Mouse (Mus musculus) heart, postnatal 0 days (tissue): ENCODE measurements at regions not wholly inside any gene's neighbourhood (a gene's known extent, or its start where the extent isn't known, plus 50 kb on each side); places are given as distances from the start of the nearest gene placed in this dataset.
A peak's percentile ranks its signal among the peaks of the same experiment; 100 is the strongest.

Experiments
- ATAC-seq: fragments of 200-750 bp; cut with Nextera tagmentation; 2 replicates; pipeline ENCODE4 v1.8.0; 2017; ENCODE audit warnings: low read depth, moderate number of reproducible peaks, moderate library complexity; ENCODE audit not compliant: insufficient read depth
- DNase-seq: peaks from one replicate; pipeline ENCODE4 v3.0.0-alpha.2; 2016; ENCODE audit warnings: low spot score
- H3K27ac ChIP-seq: fragments of 300-500 bp; sonication (generic); 2 replicates; pipeline ENCODE4 v1.5.1; 2014; ENCODE audit warnings: low read depth, mild to moderate bottlenecking
- H3K27me3 ChIP-seq: fragments of 300-500 bp; sonication (generic); 2 replicates; pipeline ENCODE4 v1.6.1; 2014; ENCODE audit warnings: low read length, mixed read lengths; ENCODE audit not compliant: control insufficient read depth, insufficient read depth
- H3K36me3 ChIP-seq: fragments of 300-500 bp; sonication (generic); replicated peaks from 2 replicates; pipeline ENCODE4 v1.6.1; 2014; ENCODE audit warnings: low read length, mixed read lengths; ENCODE audit not compliant: control insufficient read depth, insufficient read depth
- H3K4me1 ChIP-seq: fragments of 300-500 bp; sonication (generic); 2 replicates; pipeline ENCODE4 v1.6.1; 2014; ENCODE audit warnings: antibody characterized with exemption; ENCODE audit not compliant: control insufficient read depth, insufficient read depth
- H3K4me2 ChIP-seq: fragments of 300-500 bp; sonication (generic); 2 replicates; pipeline ENCODE4 v1.6.1; 2014; ENCODE audit warnings: low read depth, mild to moderate bottlenecking, low read length, moderate library complexity
- H3K4me3 ChIP-seq: fragments of 300-500 bp; sonication (generic); 2 replicates; pipeline ENCODE4 v1.5.1; 2014; ENCODE audit warnings: low read depth, low read length
- H3K9ac ChIP-seq: fragments of 300-500 bp; sonication (generic); replicated peaks from 2 replicates; pipeline ENCODE4 v1.6.1; 2014; ENCODE audit warnings: low read depth, low read length, mixed read lengths
- H3K9me3 ChIP-seq: fragments of 300-500 bp; sonication (generic); replicated peaks from 2 replicates; pipeline ENCODE4 v1.6.1; 2016; ENCODE audit warnings: low read length; ENCODE audit not compliant: control insufficient read depth
- CTCF ChIP-seq: IDR thresholded peaks from 2 replicates; pipeline ENCODE4 v1.5.1; 2016; ENCODE audit warnings: antibody characterized with exemption, control low read depth, low read depth
- EP300 ChIP-seq: IDR thresholded peaks from 2 replicates; pipeline ENCODE4 v1.6.1; 2016; ENCODE audit warnings: antibody characterized with exemption, low read depth
- WGBS: fragments of 180-500 bp; shearing (Covaris S2); extraction: QIAGEN DNeasy Blood & Tissue Kit; methylation state at CpG from one replicate; pipeline ENCODE4 v1.1.7; 2014; 5-methylcytosine and 5-hydroxymethylcytosine counted together

DNA sequence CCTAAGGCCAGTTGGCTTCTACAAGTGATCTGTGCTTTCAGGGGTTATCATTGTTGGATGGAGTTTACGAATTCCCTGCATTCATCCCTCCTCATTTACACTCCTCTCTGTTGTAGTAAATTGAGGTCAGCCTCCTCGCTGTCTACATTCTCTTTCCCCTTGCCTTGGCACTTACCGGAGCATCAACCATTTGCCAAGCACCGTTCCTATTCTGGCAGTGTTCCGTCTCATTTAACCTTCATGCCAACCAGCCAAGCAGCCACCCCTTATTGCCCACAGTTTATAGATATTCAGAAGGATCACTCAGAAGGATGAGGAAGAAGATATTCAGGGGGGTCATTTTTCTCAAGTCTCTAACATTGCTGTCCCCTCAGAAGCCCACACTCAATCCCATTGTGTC is 229.2 kb upstream of the Clint1 start:
- H3K27ac ChIP-seq = no peak overlapping the region
- 66% methylated on average over 5 of the region's 5 CpGs for WGBS
- H3K4me1 ChIP-seq = no peaks in the 10 kb centered on the region
- DNase-seq (no peak), ATAC-seq (no peak)
- H3K9me3 ChIP-seq = no peaks in the 10 kb centered on the region
- no peak overlapping the region for H3K9ac ChIP-seq
- H3K36me3 ChIP-seq = no peaks in the 10 kb centered on the region
- TF ChIP-seq EP300 (no peak), CTCF (no peak)
- no peak overlapping the region for H3K4me2 ChIP-seq
- no peaks in the 10 kb centered on the region for H3K27me3 ChIP-seq
- H3K4me3 ChIP-seq = no peak overlapping the region

DNA sequence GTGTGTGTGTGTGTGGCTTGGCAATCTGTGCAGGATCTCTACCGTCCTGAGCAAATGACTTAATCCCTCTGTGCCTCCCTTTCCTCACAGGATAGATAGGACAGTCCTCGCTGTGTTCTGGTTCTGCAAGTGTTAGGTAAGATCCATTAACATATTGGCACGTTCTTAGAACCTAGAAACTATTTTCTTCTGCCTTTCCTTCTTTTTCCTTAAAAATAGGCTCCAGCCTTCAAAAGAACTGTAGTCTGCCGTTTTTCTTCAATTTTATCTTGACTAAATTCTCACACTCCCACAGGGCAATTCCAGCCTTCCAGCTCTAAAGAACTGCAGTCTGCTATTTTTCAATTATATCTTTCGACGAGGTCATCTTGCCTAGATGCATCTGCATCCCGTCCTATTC is 227.6 kb upstream of the Clint1 start:
- no peak overlapping the region for H3K4me2 ChIP-seq
- no peaks in the 10 kb centered on the region for H3K4me1 ChIP-seq
- DNase-seq (no peak), ATAC-seq (no peak)
- no peaks in the 10 kb centered on the region for H3K9me3 ChIP-seq
- H3K36me3 ChIP-seq = no peaks in the 10 kb centered on the region
- 44% methylated on average over 7 of the region's 7 CpGs for WGBS
- H3K27ac ChIP-seq = no peak overlapping the region
- H3K9ac ChIP-seq = no peak overlapping the region
- H3K27me3 ChIP-seq = no peaks in the 10 kb centered on the region
- TF ChIP-seq EP300 (no peak), CTCF (no peak)
- H3K4me3 ChIP-seq = no peak overlapping the region

DNA sequence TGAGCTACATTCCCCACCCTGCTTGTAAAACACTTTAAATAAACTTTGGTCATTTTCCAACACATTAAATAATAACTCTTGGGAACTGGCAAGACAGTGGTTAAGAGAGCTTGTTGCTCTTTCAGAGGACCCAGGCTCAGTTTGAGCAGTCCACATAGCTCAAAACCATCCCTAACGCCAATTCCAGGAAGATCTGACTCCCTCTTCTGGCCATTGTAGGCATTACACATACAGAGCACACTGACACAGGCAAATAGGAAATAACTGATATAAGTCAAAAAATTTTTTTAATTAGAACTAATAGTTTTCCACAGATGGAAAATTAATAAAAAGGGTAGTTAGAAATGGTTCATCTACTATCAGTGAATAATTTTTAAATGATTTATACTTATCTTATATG is 222.6 kb upstream of the Clint1 start:
- no peak overlapping the region for H3K4me3 ChIP-seq
- H3K9me3 ChIP-seq = no peaks in the 10 kb centered on the region
- H3K4me2 ChIP-seq = no peak overlapping the region
- no peaks in the 10 kb centered on the region for H3K4me1 ChIP-seq
- no peak for DNase-seq
- no peak for ATAC-seq
- no peak overlapping the region for H3K27ac ChIP-seq
- no peaks in the 10 kb centered on the region for H3K27me3 ChIP-seq
- WGBS = 28% methylated on average over 1 of the region's 1 CpGs
- H3K36me3 ChIP-seq = no peaks in the 10 kb centered on the region
- TF ChIP-seq EP300 = no peak
- TF ChIP-seq CTCF = peak; percentile 27; the same call in 1 of the 2 replicates
- H3K9ac ChIP-seq = no peak overlapping the region

DNA sequence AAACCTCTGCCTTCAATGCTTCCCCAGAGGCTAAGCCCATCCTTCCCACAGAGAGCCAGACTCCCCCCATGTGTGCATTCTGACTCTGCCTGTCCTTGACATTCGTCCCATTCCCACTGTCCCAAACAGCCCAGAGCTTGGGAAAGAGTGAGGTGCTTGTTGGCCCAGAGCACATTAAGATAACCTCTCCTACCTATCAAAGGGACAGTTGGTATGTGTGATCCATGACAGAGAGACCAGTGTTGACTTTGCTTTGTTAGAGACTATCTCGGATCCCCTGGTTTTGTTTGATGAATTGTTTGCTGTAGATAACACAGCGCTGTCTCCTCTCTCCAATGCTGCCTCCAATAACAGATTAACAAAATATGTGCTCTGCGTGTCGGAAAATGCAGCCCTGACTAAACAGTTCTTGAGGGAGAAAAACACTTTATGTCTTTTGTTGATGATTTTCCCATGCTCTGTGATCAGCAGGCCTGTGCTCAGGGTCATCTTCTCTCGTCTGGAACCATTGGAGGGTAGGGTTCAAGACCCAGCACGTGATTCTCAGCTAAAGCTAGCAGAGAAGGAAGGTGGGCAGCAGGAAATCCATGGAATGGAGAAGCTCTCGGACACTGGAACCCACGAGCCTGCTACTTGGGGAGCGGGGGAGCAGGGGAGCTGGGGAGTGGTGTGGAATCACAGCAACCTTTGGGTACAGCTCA is 217.2 kb upstream of the Clint1 start:
- Histone ChIP-seq H3K27me3 (no peaks in the 10 kb centered on the region), H3K4me3 (no peak overlapping the region), H3K9ac (no peak overlapping the region), H3K9me3 (no peaks in the 10 kb centered on the region), H3K4me1 (no peaks in the 10 kb centered on the region), H3K27ac (no peak overlapping the region), H3K4me2 (no peak overlapping the region), H3K36me3 (no peaks in the 10 kb centered on the region)
- DNase-seq (peak; percentile 25), ATAC-seq (0 out of 2 replicates have a peak, but pooled peaks have one; percentile 17)
- 52% methylated on average over 10 of the region's 10 CpGs for WGBS
- TF ChIP-seq EP300 = no peak
- TF ChIP-seq CTCF = no peak

DNA sequence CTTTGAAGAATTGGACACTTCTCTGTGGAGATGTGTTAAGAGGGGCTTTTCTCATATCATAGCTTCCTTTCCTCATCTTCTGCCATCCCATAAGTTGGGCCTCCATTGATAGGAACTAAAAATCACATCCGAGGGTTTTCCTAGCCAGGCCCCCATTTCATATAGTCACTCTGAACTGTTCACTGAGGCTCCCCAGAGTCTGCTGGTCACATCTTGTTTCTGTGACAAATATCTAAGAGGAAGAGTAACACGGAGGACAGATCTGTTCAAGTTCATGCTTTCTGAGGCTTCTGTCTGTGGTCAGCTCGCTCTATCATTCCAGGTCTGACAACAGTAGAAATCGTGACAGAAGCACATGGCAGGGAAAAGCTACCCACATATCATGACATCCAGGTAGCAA is 216.0 kb upstream of the Clint1 start:
- no peaks in the 10 kb centered on the region for H3K36me3 ChIP-seq
- no peaks in the 10 kb centered on the region for H3K9me3 ChIP-seq
- no peaks in the 10 kb centered on the region for H3K4me1 ChIP-seq
- no peaks in the 10 kb centered on the region for H3K27me3 ChIP-seq
- ATAC-seq (no peak), DNase-seq (no peak)
- 72% methylated on average over 4 of the region's 4 CpGs for WGBS
- no peak overlapping the region for H3K27ac ChIP-seq
- no peak overlapping the region for H3K4me3 ChIP-seq
- no peak overlapping the region for H3K4me2 ChIP-seq
- H3K9ac ChIP-seq = no peak overlapping the region
- no peak for TF ChIP-seq CTCF
- TF ChIP-seq EP300 = no peak

DNA sequence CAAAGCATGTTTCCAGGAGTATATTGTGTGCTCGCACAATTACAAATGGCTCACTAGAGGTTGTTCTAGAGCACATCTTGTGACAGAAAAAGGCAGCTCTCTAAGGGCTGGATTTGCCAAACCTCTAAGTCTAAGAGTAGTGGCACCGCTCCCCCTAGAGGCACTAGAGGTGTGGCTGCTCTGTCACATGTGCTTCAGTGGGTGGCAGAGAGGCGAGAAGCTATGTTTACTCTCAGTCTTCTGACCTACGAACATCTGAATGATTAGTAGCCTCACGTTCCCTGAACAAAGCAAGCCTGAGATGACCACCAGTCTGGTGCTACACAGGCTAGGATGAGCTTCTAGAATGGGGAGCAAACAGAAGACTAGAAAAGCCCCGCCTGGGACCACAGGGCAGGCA is 212.6 kb upstream of the Clint1 start:
- Histone ChIP-seq H3K9ac (no peak overlapping the region), H3K27me3 (no peaks in the 10 kb centered on the region), H3K4me1 (no peaks in the 10 kb centered on the region), H3K4me2 (no peak overlapping the region), H3K4me3 (no peak overlapping the region), H3K36me3 (no peaks in the 10 kb centered on the region), H3K27ac (no peak overlapping the region), H3K9me3 (no peaks in the 10 kb centered on the region)
- TF ChIP-seq EP300 (no peak), CTCF (no peak)
- 77% methylated on average over 6 of the region's 6 CpGs for WGBS
- no peak for ATAC-seq
- no peak for DNase-seq
